Mouse (Mus musculus) layer of hippocampus, adult 9-11 months (tissue): ENCODE results near the gene Tnfsfm13.

Source experiments
- DNase-seq: peaks from one replicate; pipeline ENCODE4 v3.0.0; 2022

Tnfsfm13 gene

GRCm38 (mm10) chr11:69645860-69646259 is 50.0 kb downstream of the Tnfsfm13 start:
- DNase-seq, result no peak

DNA sequence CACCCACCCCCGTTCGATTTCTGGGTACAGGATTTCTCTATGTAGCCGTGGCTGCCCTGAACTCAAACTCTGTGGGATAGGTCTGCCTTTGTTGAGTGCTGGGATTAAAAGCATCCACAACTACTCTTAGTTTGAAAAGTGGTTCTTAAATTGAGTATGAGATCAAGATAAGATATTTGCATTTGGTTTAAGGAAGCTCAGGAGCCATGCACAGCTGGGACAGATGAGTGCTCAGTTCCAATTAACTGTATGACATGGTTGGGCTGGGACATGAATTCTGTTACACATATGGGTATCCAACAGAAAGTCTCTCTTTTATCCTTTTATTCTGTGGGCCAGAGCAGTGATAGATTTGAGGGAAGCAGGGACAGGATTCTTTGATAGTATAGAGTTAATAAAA is 60.4 kb downstream of the Tnfsfm13 start:
- no peak for DNase-seq

DNA sequence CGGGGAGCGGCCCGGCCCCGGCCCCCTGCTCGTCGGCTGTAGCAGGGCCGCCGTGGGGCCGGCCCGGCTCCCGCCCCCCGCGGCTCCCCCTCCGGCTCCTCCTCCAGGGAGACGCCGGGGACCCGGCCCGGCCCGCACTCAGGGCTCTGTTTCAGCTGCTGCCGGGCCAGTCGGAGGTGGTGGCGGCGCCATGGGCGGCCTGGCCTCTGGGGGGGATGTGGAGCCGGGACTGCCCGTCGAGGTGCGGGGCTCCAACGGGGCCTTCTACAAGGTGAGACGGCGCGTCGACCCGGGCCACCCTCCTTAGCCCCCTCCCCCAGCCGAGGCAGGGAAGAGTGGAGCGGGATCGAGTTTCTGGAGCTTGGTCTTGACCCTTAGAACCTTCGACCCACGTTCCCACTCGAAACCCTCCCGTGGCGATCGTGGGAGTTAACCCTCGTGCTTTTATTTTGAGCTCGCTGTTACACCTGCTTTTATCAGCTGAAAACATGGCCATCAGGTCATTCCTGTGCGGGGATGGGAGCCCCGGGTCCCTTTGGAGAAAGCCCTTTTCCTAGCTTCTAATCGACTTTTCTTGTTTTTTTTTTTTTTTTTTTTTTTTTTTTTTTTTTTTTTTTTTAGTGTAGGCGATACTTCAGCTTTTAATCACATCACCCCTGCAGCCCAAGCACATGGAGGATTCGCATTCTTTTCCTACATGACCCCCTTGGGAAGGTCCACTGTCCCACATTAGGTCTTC is 62.6 kb downstream of the Tnfsfm13 start:
- no peak for DNase-seq
